In genomic region chr12:82397751-82398150, GRCm38 (mm10) we compare ENCODE assay signal across 9 mouse cellular contexts.
DNase-seq lines count a peak whose midpoint lies in the region; ATAC-seq lines count a peak whose summit lies in the region.
"Had no signal": no experiment of that assay in that cellular context is flagged by ENCODE, and none has a peak within 500 bp of the region (broad histone marks: within the 10 kb centered on the region; RNA-seq: fewer than 3 reads in every experiment).

No protein-coding gene starts in this region.

- peak; percentile 28 for DNase-seq in midbrain, embryonic 10.5 days (ENCODE audit: low spot score)
- DNase-seq in midbrain, embryonic 11.5 days (ENCODE audit: low spot score, missing footprints): no peak
- DNase-seq in right cerebral cortex, postnatal 36 days (ENCODE audit: low spot score in 2 of 2): peak; percentile 30 to 54
- no peak for DNase-seq in heart, adult 8-10 months (ENCODE audit: low spot score)
- DNase-seq in layer of hippocampus, postnatal 25 days (ENCODE audit: extremely low spot score in 1 of 2, low spot score in 1 of 2): no peak

- 0 out of 2 replicates have a peak overlapping the region, but pooled peaks have one; percentile 29 for H3K27ac ChIP-seq in forebrain, embryonic 15.5 days (replicated peaks)
- no peak overlapping the region for H3K27ac ChIP-seq in forebrain, embryonic 12.5 days
- H3K27ac ChIP-seq in midbrain, embryonic 10.5 days (replicated peaks): peak overlapping the region; percentile 55; the same call in 1 of the 2 replicates
- H3K27ac ChIP-seq in midbrain, embryonic 11.5 days (ENCODE audit: low read depth, low read length): no peak overlapping the region
- H3K27ac ChIP-seq in intestine, embryonic 15.5 days: peak overlapping the region; percentile 29
- H3K27ac ChIP-seq: midbrain, embryonic 12.5 days had no signal

- no peaks in the 10 kb centered on the region for H3K36me3 ChIP-seq in forebrain, embryonic 15.5 days
- peaks cover 22% of the 10 kb centered on the region for H3K36me3 ChIP-seq in forebrain, embryonic 12.5 days (replicated peaks)
- peaks cover 38% of the 10 kb centered on the region for H3K36me3 ChIP-seq in midbrain, embryonic 10.5 days
- H3K36me3 ChIP-seq in midbrain, embryonic 11.5 days (ENCODE audit: control insufficient read depth, insufficient read depth, low read length): no peaks in the 10 kb centered on the region; the same call in 1 of the 2 replicates
- H3K36me3 ChIP-seq in intestine, embryonic 15.5 days: 0 out of 2 replicates have a peak, but pooled peaks cover 2% of the 10 kb centered on the region

- no peaks in the 10 kb centered on the region for H3K9me3 ChIP-seq in forebrain, embryonic 15.5 days
- no peaks in the 10 kb centered on the region for H3K9me3 ChIP-seq in forebrain, embryonic 12.5 days
- no peaks in the 10 kb centered on the region for H3K9me3 ChIP-seq in midbrain, embryonic 10.5 days (replicated peaks)
- no peaks in the 10 kb centered on the region for H3K9me3 ChIP-seq in midbrain, embryonic 11.5 days (ENCODE audit: control insufficient read depth, low read length)
- no peaks in the 10 kb centered on the region for H3K9me3 ChIP-seq in intestine, embryonic 15.5 days
- H3K9me3 ChIP-seq: midbrain, embryonic 12.5 days had no signal

- 56% methylated on average over 9 of the region's 9 CpGs for WGBS in forebrain, embryonic 15.5 days
- 60% methylated on average over 9 of the region's 9 CpGs for WGBS in forebrain, embryonic 12.5 days
- WGBS in midbrain, embryonic 10.5 days: 60% methylated on average over 9 of the region's 9 CpGs
- 52% methylated on average over 9 of the region's 9 CpGs for WGBS in midbrain, embryonic 11.5 days
- WGBS in intestine, embryonic 15.5 days: 54% methylated on average over 9 of the region's 9 CpGs

- ATAC-seq in forebrain, embryonic 15.5 days (replicated peaks): no peak
- no peak for ATAC-seq in forebrain, embryonic 12.5 days (ENCODE audit: low FRiP score)
- no peak for ATAC-seq in midbrain, embryonic 11.5 days (ENCODE audit: low FRiP score)
- ATAC-seq in intestine, embryonic 15.5 days: peak; percentile 49

- no peaks in the 10 kb centered on the region for H3K27me3 ChIP-seq in forebrain, embryonic 15.5 days
- H3K27me3 ChIP-seq in forebrain, embryonic 12.5 days: no peaks in the 10 kb centered on the region
- no peaks in the 10 kb centered on the region for H3K27me3 ChIP-seq in midbrain, embryonic 10.5 days (ENCODE audit: low read depth, poor library complexity, severe bottlenecking)
- no peaks in the 10 kb centered on the region for H3K27me3 ChIP-seq in midbrain, embryonic 11.5 days (ENCODE audit: control insufficient read depth, insufficient read depth, low read length)
- no peaks in the 10 kb centered on the region for H3K27me3 ChIP-seq in intestine, embryonic 15.5 days (replicated peaks)
- H3K27me3 ChIP-seq: midbrain, embryonic 12.5 days had no signal

- H3K9ac ChIP-seq in forebrain, embryonic 15.5 days (replicated peaks): no peak overlapping the region
- no peak overlapping the region for H3K9ac ChIP-seq in forebrain, embryonic 12.5 days
- H3K9ac ChIP-seq in midbrain, embryonic 11.5 days (ENCODE audit: low read length): no peak overlapping the region
- H3K9ac ChIP-seq in intestine, embryonic 15.5 days: no peak overlapping the region
- H3K9ac ChIP-seq: midbrain, embryonic 12.5 days had no signal

- H3K4me3 ChIP-seq in forebrain, embryonic 15.5 days: no peak overlapping the region
- H3K4me3 ChIP-seq in forebrain, embryonic 12.5 days (replicated peaks): no peak overlapping the region
- H3K4me3 ChIP-seq in midbrain, embryonic 10.5 days: no peak overlapping the region
- no peak overlapping the region for H3K4me3 ChIP-seq in midbrain, embryonic 11.5 days (ENCODE audit: low read depth, low read length)
- H3K4me3 ChIP-seq in intestine, embryonic 15.5 days (replicated peaks): no peak overlapping the region
- H3K4me3 ChIP-seq: midbrain, embryonic 12.5 days had no signal

- no peak overlapping the region for H3K4me2 ChIP-seq in forebrain, embryonic 15.5 days (replicated peaks)
- no peak overlapping the region for H3K4me2 ChIP-seq in forebrain, embryonic 12.5 days
- no peak overlapping the region for H3K4me2 ChIP-seq in midbrain, embryonic 11.5 days
- peak overlapping the region; percentile 15; the same call in 1 of the 2 replicates for H3K4me2 ChIP-seq in intestine, embryonic 15.5 days (replicated peaks)
- H3K4me2 ChIP-seq: midbrain, embryonic 12.5 days had no signal

- peaks cover 29% of the 10 kb centered on the region for H3K4me1 ChIP-seq in forebrain, embryonic 15.5 days
- peaks cover 9% of the 10 kb centered on the region for H3K4me1 ChIP-seq in forebrain, embryonic 12.5 days
- peaks cover 9% of the 10 kb centered on the region for H3K4me1 ChIP-seq in midbrain, embryonic 10.5 days
- no peaks in the 10 kb centered on the region for H3K4me1 ChIP-seq in midbrain, embryonic 11.5 days (ENCODE audit: control insufficient read depth, insufficient read depth, low read length)
- H3K4me1 ChIP-seq in intestine, embryonic 15.5 days (replicated peaks): peaks cover 28% of the 10 kb centered on the region

Comparison
In these comparisons a context has a peak if more than half of its experiments do, and no peak if none do; other contexts are left out.
1. H3K27ac ChIP-seq: peak in forebrain, embryonic 15.5 days (single experiment), midbrain, embryonic 10.5 days (single experiment) and intestine, embryonic 15.5 days (single experiment); none in forebrain, embryonic 12.5 days (single experiment) and midbrain, embryonic 11.5 days (single experiment).
2. DNase-seq: peak in midbrain, embryonic 10.5 days (single experiment) and right cerebral cortex, postnatal 36 days (2 of 2); none in midbrain, embryonic 11.5 days (single experiment), heart, adult 8-10 months (single experiment) and layer of hippocampus, postnatal 25 days (0 of 2).